Mouse (Mus musculus): ENCODE measurements around the gene Axl. TPM values are rescaled to one million over a fixed set of nuclear protein-coding genes. Genes with fewer than 3 reads are reported as not detected.

Axl gene
- total and polyA plus RNA-seq, 2 experiments from 2014 or later = 16.5 to 28.1 TPM

DNA sequence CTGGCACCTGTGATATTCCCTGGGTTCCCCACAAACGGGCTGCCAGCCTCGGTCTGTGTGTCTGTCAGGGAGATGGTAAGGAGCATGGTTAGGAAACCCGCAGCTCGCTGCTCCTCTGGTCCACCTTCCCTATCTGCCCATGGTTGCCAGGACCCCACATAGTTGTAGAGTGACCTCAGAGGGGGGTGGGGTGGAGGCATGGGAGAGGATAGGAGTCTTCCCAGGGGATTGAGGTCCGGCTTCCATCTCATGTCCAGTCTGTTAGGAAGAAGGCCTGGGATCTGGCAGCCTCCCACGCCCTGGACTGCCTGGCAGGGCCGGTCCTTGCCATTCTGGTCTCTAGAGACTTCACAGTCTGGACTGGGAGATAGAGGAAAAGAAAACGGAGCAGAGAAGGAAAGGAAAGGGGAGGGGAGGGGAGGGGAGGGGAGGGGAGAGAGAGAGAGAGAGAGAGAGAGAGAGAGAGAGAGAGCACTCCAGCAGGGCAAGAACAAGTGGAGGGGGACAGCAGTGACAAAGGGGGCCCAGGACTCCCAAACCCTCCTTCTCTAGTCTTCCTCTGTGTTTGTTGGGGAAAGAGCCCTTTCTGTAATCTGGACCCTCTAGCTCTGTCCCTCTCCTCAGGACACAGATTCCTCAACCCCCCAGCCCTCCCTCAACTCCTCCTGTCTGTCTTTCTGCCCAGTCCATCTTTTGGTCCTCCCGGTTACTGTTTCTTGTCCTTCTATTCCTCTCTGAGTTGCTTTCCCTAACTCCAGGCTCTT lies 867 bp downstream of the Axl start:
- Histone ChIP-seq H3K4me1 (ENCODE audit: insufficient read depth, low read length) (no peaks in the 10 kb centered on the region), H3K27ac (ENCODE audit: low read depth, low read length) (peak overlapping the region; percentile 32; the same call in 1 of the 2 replicates), H3K36me3 (ENCODE audit: insufficient read depth, low read length) (no peaks in the 10 kb centered on the region), H3K4me2 (ENCODE audit: low read depth, low read length, poor library complexity, severe bottlenecking) (peak overlapping the region; percentile 61), H3K9me3 (ENCODE audit: low read length) (no peaks in the 10 kb centered on the region), H3K9ac (replicated peaks; ENCODE audit: low read length, poor library complexity, severe bottlenecking) (peak overlapping the region; percentile 44), H3K27me3 (ENCODE audit: insufficient read depth, low read length) (no peaks in the 10 kb centered on the region; the same call in 1 of the 2 replicates), H3K4me3 (ENCODE audit: low read depth, low read length) (peak overlapping the region; percentile 33)
- ATAC-seq (ENCODE audit: low FRiP score) (no peak), DNase-seq (ENCODE audit: low spot score) (no peak)
- 24% methylated on average over 9 of the region's 9 CpGs for WGBS
- no peak for TF ChIP-seq CTCF (IDR thresholded peaks at IDR 0.05)

GRCm38 (mm10) chr7:25786974-25787373 lies 1.5 kb downstream of the Axl start:
- ATAC-seq (ENCODE audit: low FRiP score) = no peak
- H3K9me3 ChIP-seq (ENCODE audit: low read length) = no peaks in the 10 kb centered on the region
- 0 out of 2 replicates have a peak, but pooled peaks cover under 1% of the 10 kb centered on the region for H3K4me1 ChIP-seq (ENCODE audit: insufficient read depth, low read length)
- DNase-seq (ENCODE audit: low spot score) = no peak
- H3K27ac ChIP-seq (ENCODE audit: low read depth, low read length) = no peak overlapping the region
- peak overlapping the region; percentile 18; the same call in 1 of the 2 replicates for H3K4me2 ChIP-seq (ENCODE audit: low read depth, low read length, poor library complexity, severe bottlenecking)
- no peaks in the 10 kb centered on the region; the same call in 1 of the 2 replicates for H3K27me3 ChIP-seq (ENCODE audit: insufficient read depth, low read length)
- H3K36me3 ChIP-seq (ENCODE audit: insufficient read depth, low read length) = no peaks in the 10 kb centered on the region
- TF ChIP-seq CTCF (IDR thresholded peaks at IDR 0.05) = no peak
- no peak overlapping the region for H3K4me3 ChIP-seq (ENCODE audit: low read depth, low read length)
- no peak overlapping the region for H3K9ac ChIP-seq (replicated peaks; ENCODE audit: low read length, poor library complexity, severe bottlenecking)
- 74% methylated on average over 4 of the region's 4 CpGs for WGBS

GRCm38 (mm10) chr7:25785752-25786151 lies 2.8 kb downstream of the Axl start:
- Histone ChIP-seq H3K27ac (ENCODE audit: low read depth, low read length) (no peak overlapping the region), H3K9ac (replicated peaks; ENCODE audit: low read length, poor library complexity, severe bottlenecking) (no peak overlapping the region), H3K4me1 (ENCODE audit: insufficient read depth, low read length) (0 out of 2 replicates have a peak, but pooled peaks cover 6% of the 10 kb centered on the region), H3K4me3 (ENCODE audit: low read depth, low read length) (no peak overlapping the region), H3K27me3 (ENCODE audit: insufficient read depth, low read length) (no peaks in the 10 kb centered on the region; the same call in 1 of the 2 replicates), H3K36me3 (ENCODE audit: insufficient read depth, low read length) (no peaks in the 10 kb centered on the region), H3K9me3 (ENCODE audit: low read length) (no peaks in the 10 kb centered on the region), H3K4me2 (ENCODE audit: low read depth, low read length, poor library complexity, severe bottlenecking) (no peak overlapping the region)
- DNase-seq (ENCODE audit: low spot score) (no peak), ATAC-seq (ENCODE audit: low FRiP score) (no peak)
- 72% methylated on average over 4 of the region's 4 CpGs for WGBS
- TF ChIP-seq CTCF (IDR thresholded peaks at IDR 0.05) = no peak

DNA sequence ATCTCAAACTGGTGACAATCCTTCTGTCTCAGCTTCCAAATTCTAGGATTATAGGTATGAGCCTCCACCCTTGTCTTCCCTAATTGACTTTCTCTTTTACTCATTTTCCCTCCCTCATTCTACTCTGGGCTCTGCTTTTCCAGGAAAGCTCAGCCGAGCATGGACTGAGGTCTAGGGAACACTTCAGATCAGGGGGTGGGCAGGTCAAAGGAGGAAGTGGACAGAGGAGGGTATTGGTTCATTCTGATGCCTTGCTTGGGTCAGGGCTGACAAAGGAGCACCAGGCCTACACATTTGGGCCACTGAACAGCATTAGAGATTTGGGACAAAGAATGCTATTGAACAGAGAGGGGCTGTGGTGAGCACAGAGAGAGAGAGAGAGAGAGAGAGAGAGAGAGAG lies 3.7 kb downstream of the Axl start:
- no peaks in the 10 kb centered on the region; the same call in 1 of the 2 replicates for H3K27me3 ChIP-seq (ENCODE audit: insufficient read depth, low read length)

GRCm38 (mm10) chr7:25783746-25784145 lies 4.8 kb downstream of the Axl start:
- Histone ChIP-seq H3K4me2 (ENCODE audit: low read depth, low read length, poor library complexity, severe bottlenecking) (no peak overlapping the region), H3K4me3 (ENCODE audit: low read depth, low read length) (no peak overlapping the region), H3K36me3 (ENCODE audit: insufficient read depth, low read length) (no peaks in the 10 kb centered on the region), H3K9ac (replicated peaks; ENCODE audit: low read length, poor library complexity, severe bottlenecking) (no peak overlapping the region), H3K27ac (ENCODE audit: low read depth, low read length) (no peak overlapping the region), H3K9me3 (ENCODE audit: low read length) (no peaks in the 10 kb centered on the region), H3K4me1 (ENCODE audit: insufficient read depth, low read length) (0 out of 2 replicates have a peak, but pooled peaks cover 6% of the 10 kb centered on the region), H3K27me3 (ENCODE audit: insufficient read depth, low read length) (no peaks in the 10 kb centered on the region; the same call in 1 of the 2 replicates)
- ATAC-seq (ENCODE audit: low FRiP score) (no peak), DNase-seq (ENCODE audit: low spot score) (no peak)
- no peak for TF ChIP-seq CTCF (IDR thresholded peaks at IDR 0.05)
- 73% methylated on average over 8 of the region's 8 CpGs for WGBS

More for the DNA sequence above, 3.7 kb downstream of the Axl start:
- Histone ChIP-seq H3K9me3 (ENCODE audit: low read length) (no peaks in the 10 kb centered on the region), H3K4me2 (ENCODE audit: low read depth, low read length, poor library complexity, severe bottlenecking) (no peak overlapping the region), H3K27ac (ENCODE audit: low read depth, low read length) (no peak overlapping the region), H3K9ac (replicated peaks; ENCODE audit: low read length, poor library complexity, severe bottlenecking) (no peak overlapping the region), H3K36me3 (ENCODE audit: insufficient read depth, low read length) (no peaks in the 10 kb centered on the region), H3K4me1 (ENCODE audit: insufficient read depth, low read length) (0 out of 2 replicates have a peak, but pooled peaks cover 6% of the 10 kb centered on the region), H3K4me3 (ENCODE audit: low read depth, low read length) (no peak overlapping the region)
- no peak for ATAC-seq (ENCODE audit: low FRiP score)
- DNase-seq (ENCODE audit: low spot score) = no peak
- no peak for TF ChIP-seq CTCF (IDR thresholded peaks at IDR 0.05)
- WGBS = 63% methylated on average over 1 of the region's 1 CpGs

DNA sequence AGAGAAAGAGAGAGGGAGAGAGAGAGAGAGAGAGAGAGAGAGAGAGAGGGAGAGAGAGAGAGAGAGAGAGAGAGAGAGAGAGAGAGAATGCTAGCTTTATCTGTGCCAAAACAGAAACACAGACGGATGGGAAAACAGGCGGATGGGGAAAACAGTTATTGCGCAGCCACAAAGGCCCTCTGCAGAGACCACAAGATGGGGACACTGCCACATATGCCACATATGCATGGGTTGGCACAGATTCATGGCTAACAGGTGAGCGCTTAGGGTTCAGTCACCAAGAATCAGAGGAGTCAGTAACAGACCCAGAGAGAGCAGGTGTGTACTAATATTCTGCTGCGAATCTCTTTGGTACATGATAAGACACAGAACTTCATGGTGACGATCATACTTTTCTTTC lies 5.8 kb downstream of the Axl start:
- Histone ChIP-seq H3K4me3 (ENCODE audit: low read depth, low read length) (no peak overlapping the region), H3K27ac (ENCODE audit: low read depth, low read length) (no peak overlapping the region), H3K27me3 (ENCODE audit: insufficient read depth, low read length) (no peaks in the 10 kb centered on the region), H3K9ac (replicated peaks; ENCODE audit: low read length, poor library complexity, severe bottlenecking) (no peak overlapping the region), H3K4me1 (ENCODE audit: insufficient read depth, low read length) (0 out of 2 replicates have a peak, but pooled peaks cover 6% of the 10 kb centered on the region), H3K9me3 (ENCODE audit: low read length) (no peaks in the 10 kb centered on the region), H3K4me2 (ENCODE audit: low read depth, low read length, poor library complexity, severe bottlenecking) (no peak overlapping the region), H3K36me3 (ENCODE audit: insufficient read depth, low read length) (no peaks in the 10 kb centered on the region)
- DNase-seq (ENCODE audit: low spot score) = no peak
- TF ChIP-seq CTCF (IDR thresholded peaks at IDR 0.05) = no peak
- WGBS = 83% methylated on average over 6 of the region's 6 CpGs
- ATAC-seq (ENCODE audit: low FRiP score) = no peak
